Mouse (Mus musculus): ENCODE measurements around the gene Gm10428. TPM values are rescaled to one million over a fixed set of nuclear protein-coding genes. Genes with fewer than 3 reads are reported as not detected.
A peak's percentile ranks its signal among the peaks of the same experiment; 100 is the strongest.
"Not testable (repeated sequence)": the region's sequence is repeated elsewhere in the genome, so short reads cannot be mapped to it uniquely, and the experiment has no call there.

Gene Gm10428
- not detected for total RNA-seq (2021)

DNA sequence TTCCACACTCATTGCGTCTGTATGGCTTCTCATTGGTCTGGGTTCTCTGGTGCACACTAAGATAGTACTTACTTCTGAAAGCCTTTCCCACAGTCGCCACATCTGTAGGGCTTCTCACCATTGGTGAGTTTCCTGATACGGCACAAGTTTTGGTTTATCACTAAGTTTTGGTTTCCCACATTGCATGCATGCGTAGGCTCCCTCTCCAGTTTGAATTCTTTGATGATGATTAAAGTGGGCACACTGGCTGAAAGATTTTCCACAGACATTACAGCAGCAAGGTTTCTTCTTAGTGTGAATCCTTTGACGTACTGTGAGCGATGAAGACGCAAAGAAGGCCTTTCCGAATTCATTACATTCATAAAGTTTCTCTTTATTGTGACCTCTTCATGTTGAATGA, at the start of gene Gm10428:
TSS of gene Gm10428 (plus strand) at position 321 of the 400 bp plus-strand sequence.
- no peak for DNase-seq (ENCODE audit: low spot score in 2 of 2)
- intact Hi-C loops (cut with DNase I): no loop called here

GRCm38 (mm10) chr11:62706141-62706540, 46.8 kb upstream of the Gm10428 start:
- DNase-seq (ENCODE audit: low spot score in 2 of 2): no peak
- intact Hi-C loops (cut with DNase I): no loop called here

GRCm38 (mm10) chr11:62708252-62708651, 44.6 kb upstream of the Gm10428 start:
- intact Hi-C loops (cut with DNase I): no loop called here
- no peak for DNase-seq (ENCODE audit: low spot score in 2 of 2)

- intact Hi-C loops (cut with DNase I): no loop called here
- no peak for DNase-seq (ENCODE audit: low spot score in 2 of 2)
Observed at GRCm38 (mm10) chr11:62710657-62711056, 42.2 kb upstream of the Gm10428 start.

GRCm38 (mm10) chr11:62728276-62728675, 24.6 kb upstream of the Gm10428 start:
- no peak for DNase-seq (ENCODE audit: low spot score in 2 of 2)
- intact Hi-C loops (cut with DNase I): no loop called here

DNA sequence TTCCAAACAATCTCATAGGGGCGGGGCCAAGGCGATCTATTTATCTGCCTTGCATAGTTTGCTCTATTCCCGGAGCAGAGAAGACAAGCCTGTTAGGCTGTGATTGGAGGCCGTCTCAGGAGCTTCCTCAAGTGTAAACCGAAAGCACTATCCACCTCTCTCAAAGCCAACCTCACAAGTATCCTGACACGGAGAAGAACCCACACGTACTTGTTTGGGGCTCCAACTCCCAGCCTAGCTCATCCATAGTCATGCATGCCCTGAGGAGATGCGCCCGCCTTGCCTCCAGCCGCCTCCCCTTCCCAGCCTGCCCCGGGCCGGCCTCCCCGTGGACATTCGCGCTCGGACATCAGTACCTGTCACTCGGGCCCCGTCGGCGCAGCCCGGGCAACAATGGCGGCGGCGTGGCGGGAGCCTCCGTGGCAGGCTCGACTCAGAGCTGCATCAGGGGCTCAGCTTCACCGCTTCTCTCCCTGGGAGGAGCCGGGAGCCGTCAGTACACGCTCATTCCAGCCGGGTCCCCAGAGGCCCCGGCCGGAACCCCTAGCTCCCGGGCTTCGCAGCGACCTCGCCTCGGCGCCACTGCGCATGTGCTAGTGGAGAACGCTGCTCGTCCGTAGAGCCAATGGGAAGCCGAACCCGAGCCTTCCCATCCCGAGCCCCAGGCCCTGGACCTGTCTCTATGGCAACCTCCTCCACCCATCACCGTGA, 21.4 kb upstream of the Gm10428 start, which contains the start of gene Zfp287:
TSS of gene Zfp287 (minus strand) at position 595 of the 711 bp plus-strand sequence.
- DNase-seq (ENCODE audit: low spot score in 2 of 2): peak; percentile 92 to 96
- intact Hi-C loops (cut with DNase I): no loop called here

- intact Hi-C loops (cut with DNase I): no loop called here
- DNase-seq (ENCODE audit: low spot score in 2 of 2): no peak
Observed at GRCm38 (mm10) chr11:62732022-62732387, 20.9 kb upstream of the Gm10428 start.

GRCm38 (mm10) chr11:62732665-62733064, 20.2 kb upstream of the Gm10428 start:
- DNase-seq (ENCODE audit: low spot score in 2 of 2): no peak
- intact Hi-C loops (cut with DNase I): no loop called here

DNA sequence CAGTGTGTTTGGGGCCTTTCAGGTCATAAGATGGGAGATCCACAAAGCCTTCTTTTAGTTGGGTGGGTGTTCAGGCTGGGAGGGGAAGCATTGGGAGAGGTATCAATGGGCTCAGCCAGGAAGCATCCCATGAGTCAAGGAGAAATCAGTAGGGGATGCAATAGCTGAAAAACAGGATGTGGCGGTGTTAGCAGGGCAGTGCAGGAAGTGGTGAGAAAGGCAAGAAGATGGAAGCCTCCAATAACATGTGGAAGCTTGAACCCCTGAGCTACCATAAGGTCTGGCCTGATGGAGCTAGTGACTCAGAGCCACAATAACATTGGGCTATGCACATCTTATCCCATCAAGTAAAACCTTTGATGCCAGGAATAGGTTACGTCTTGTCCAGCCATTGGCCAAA, 11.7 kb upstream of the Gm10428 start:
- intact Hi-C loops (cut with DNase I): loop anchor here (5.0 to 10.0 kb wide), 3 partner anchors 111 to 431 kb away; no protein-coding TSS in a partner anchor
- no peak for DNase-seq (ENCODE audit: low spot score in 2 of 2)

DNA sequence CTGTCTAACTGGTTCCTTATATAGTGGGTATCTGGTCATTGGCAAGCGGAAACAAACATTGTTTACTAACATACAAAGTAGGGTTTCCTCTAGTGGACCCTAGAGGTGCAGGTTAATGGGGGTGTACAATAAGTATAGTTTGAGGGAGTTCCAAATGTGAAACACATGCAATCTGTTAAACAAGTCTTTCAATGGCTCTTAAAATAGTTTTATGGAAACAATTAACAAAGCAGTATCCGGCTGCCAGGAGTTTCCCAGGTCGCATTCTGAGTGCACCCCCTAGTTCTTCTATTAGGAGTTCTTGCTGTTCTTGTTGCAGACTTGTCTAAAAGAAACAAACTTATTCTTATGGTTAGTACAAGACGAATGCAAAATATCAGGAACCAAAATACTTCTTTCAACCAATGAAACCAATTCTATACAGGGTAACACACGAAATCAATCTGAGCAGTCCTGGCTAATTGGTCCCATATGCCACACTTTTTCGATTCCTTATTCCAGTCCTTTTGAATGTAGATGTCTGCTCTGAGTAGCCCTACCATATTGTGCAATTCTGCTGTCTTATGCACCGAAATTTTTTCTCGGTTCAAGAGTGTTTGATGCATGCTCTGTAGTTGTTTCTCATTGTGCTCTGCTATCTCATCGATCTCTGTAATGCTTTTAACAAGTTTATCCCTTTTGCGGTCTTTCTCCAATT, 10.5 kb upstream of the Gm10428 start:
- intact Hi-C loops (cut with DNase I): loop anchor here (5.0 to 10.0 kb wide), 3 partner anchors 110 to 430 kb away; no protein-coding TSS in a partner anchor
- DNase-seq (ENCODE audit: low spot score in 2 of 2): no peak

DNA sequence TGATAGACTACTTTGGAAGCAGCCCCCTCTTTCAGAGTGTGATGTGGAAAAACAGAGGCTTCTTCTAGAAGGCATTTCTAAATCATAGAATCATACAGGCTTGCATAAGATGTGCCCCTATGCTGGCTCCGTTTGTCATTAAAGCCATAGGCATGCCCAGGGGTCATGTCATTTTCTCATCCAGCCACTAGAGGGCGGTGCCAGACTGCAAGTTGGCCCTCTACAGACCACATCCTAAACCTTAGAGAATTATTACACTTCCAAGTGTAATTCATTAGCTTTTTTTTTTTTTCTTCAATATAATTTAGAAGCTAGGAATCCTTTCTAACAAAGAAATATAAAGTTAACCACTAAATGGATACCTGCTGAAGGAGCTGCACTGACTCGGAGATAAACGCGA, 8.8 kb upstream of the Gm10428 start:
- intact Hi-C loops (cut with DNase I): loop anchor here (5.0 to 10.0 kb wide), 3 partner anchors 108 to 428 kb away; no protein-coding TSS in a partner anchor
- peak; percentile 63 to 72 for DNase-seq (ENCODE audit: low spot score in 2 of 2)

DNA sequence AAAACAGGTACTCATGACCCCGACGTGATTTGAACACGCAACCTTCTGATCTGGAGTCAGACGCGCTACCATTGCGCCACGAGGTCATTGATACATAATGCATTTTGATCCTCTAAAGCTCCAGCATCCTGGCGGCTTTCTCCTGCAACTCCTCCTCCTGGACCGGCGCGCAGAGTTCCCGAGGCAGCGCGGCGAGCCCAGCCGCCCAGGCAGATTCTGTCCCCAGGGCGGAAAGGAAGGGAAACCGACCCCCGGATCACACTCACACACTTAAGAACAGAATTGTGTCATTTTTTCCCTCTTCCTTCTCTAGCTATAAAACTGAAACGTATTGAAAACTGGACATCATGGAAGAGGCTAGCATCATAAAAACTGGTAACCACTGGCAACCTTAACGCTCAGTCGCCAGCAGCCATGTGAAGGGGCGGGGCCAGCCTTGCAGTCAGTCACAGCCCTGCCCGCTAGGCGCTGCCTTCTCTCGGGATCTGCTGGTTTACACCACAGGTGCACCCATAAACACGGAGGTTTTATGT, 6.8 kb upstream of the Gm10428 start:
- intact Hi-C loops (cut with DNase I): loop anchor here (10.0 kb wide), 1 partner anchor 389 kb away; no protein-coding TSS in a partner anchor
- peak; percentile 70 to 80 for DNase-seq (ENCODE audit: low spot score in 2 of 2)

GRCm38 (mm10) chr11:62747227-62747626, 5.7 kb upstream of the Gm10428 start:
- no peak for DNase-seq (ENCODE audit: low spot score in 2 of 2)
- intact Hi-C loops (cut with DNase I): loop anchor here (10.0 kb wide), 1 partner anchor 388 kb away; no protein-coding TSS in a partner anchor

DNA sequence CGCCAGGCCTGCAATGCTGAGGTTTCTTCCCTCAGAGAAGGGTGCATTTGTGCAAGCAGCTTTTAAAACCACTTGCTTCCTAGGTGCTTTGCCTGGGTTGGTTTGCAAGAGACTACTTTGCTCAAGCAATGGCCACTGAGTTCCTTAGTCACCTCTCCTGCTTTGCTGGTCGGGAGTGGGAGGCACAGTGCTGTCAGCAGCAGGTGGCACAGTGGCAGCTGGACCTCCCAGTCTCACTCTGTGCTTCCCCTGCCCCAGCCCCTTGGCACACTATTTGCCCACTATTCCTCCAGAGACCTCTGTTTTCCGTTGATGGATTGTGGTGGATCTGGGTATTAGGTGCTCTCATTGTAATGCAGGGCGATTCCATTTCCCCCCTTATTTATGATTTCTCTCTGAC, 4.8 kb upstream of the Gm10428 start:
- no peak for DNase-seq (ENCODE audit: low spot score in 2 of 2)
- intact Hi-C loops (cut with DNase I): loop anchor here (10.0 kb wide), 1 partner anchor 387 kb away; no protein-coding TSS in a partner anchor

DNA sequence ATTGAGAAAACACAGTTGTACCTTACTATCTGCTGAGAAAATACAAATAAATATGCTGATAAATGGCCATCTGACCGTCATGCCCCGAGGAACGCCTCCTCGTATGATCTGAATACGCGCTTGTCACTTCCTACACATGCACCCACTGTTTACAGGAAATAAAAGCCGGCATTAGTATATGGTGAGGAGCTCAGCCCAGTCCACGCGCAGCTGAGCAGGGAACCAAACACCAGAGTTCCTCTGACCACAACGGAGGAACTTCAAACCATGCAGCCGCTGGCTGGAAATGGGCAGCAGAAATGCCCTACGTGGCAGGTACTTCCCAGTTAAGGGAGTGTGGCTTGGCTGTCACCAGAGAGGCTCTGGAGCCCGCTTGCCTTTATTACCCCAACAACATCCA, 3.5 kb upstream of the Gm10428 start:
- intact Hi-C loops (cut with DNase I): loop anchor here (10.0 kb wide), 1 partner anchor 385 kb away; no protein-coding TSS in a partner anchor
- DNase-seq (ENCODE audit: low spot score in 2 of 2): not testable (repeated sequence)

DNA sequence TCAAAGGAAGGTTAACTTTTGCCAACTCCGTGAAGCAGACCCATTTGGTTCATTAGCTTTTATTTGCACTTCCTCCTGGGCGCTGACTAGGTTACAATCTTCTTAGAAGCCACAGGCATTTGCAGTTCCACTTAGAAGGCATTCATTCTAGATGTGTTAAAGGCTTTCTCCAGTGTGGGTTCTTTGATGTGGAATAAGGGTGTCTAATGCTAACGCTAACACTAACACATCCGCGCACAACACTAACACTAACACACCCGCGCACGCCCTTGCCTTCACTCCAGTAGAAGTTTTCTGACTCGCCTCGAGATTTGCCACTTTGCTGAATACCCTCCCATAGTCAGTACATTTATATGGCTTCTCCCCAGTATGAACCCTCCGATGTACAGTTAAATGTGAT, 709 bp upstream of the Gm10428 start:
- intact Hi-C loops (cut with DNase I): no loop called here

DNA sequence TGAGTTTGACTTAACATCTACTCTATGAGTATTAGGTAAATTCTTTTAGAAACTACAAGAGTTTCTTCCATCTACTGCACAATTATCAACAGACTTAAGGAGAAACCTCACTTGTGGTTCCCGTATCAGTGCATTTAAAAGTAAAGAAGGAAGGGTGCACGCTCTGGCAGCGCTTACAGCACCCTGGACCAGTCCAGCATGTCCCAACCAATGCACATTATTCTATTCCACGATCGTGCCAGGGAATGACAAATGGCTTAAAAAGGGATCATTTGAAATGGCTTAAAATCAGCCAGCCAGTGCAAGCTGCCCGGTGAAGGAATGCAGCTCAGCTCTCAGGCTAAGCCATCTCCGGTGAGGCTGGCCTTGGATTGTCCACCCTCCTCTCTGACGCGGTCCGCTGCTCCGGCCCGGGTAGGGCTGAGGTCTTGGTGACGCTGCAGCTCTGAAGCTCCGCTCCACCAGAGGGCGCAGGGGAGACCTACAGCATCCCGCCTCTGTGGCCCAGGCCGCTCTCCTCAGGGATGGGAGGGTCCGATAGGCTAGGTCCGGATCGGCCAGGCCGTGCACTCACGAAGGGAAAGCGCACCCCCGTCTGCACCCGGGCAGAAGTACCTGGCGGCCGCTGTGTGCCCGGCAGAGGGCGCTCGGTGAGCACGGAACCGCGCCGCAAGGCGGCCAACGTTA, 3.7 kb downstream of the Gm10428 start:
- intact Hi-C loops (cut with DNase I): loop anchor here (1.0 to 2.0 kb wide), 2 partner anchors 52 to 95 kb away; no protein-coding TSS in a partner anchor
- peak; percentile 88 to 91 for DNase-seq (ENCODE audit: low spot score in 2 of 2)

More for the DNA sequence above, 709 bp upstream of the Gm10428 start:
- no peak for DNase-seq (ENCODE audit: low spot score in 2 of 2)

- DNase-seq (ENCODE audit: low spot score in 2 of 2): no peak
- intact Hi-C loops (cut with DNase I): loop anchor here (1.0 to 2.0 kb wide), 2 partner anchors 52 to 94 kb away; no protein-coding TSS in a partner anchor
Observed at GRCm38 (mm10) chr11:62757143-62757507, 4.2 kb downstream of the Gm10428 start.

- no peak for DNase-seq (ENCODE audit: low spot score in 2 of 2)
- intact Hi-C loops (cut with DNase I): loop anchor here (1.0 to 2.0 kb wide), 2 partner anchors 51 to 93 kb away; no protein-coding TSS in a partner anchor
Observed at GRCm38 (mm10) chr11:62757906-62758305, 5.0 kb downstream of the Gm10428 start.

GRCm38 (mm10) chr11:62758491-62758890, 5.6 kb downstream of the Gm10428 start:
- DNase-seq (ENCODE audit: low spot score in 2 of 2): no peak
- intact Hi-C loops (cut with DNase I): no loop called here
